Mouse (Mus musculus) monocyte, adult 2 months (primary cell): ENCODE data around the gene Smyd1.

Experiments used
- DNase-seq, 2 experiments: peaks; one replicate each; pipeline ENCODE4 v3.0.0; 2022; ENCODE audit warnings: low spot score in 2 of 2, low read depth in 1 of 2

The Smyd1 gene

GRCm38 (mm10) chr6:71212471-71212870 is 109.6 kb downstream of the Smyd1 start:
- DNase-seq: no peak

GRCm38 (mm10) chr6:71211917-71212316 is 110.1 kb downstream of the Smyd1 start:
- DNase-seq: no peak

- DNase-seq: no peak
Measured at GRCm38 (mm10) chr6:71208691-71209090, 113.3 kb downstream of the Smyd1 start.

- no peak for DNase-seq
Measured at GRCm38 (mm10) chr6:71204166-71204565, 117.9 kb downstream of the Smyd1 start.

GRCm38 (mm10) chr6:71203674-71204073 is 118.4 kb downstream of the Smyd1 start:
- DNase-seq: no peak

- DNase-seq: no peak
Measured at GRCm38 (mm10) chr6:71201925-71202324, 120.1 kb downstream of the Smyd1 start.

GRCm38 (mm10) chr6:71199612-71200011 is 122.4 kb downstream of the Smyd1 start, which contains the start of gene Fabp1:
Gene Fabp1 (plus strand): TSS chr6:71199827.
- no peak for DNase-seq

- no peak for DNase-seq
Measured at GRCm38 (mm10) chr6:71197636-71198535, 124.1 kb downstream of the Smyd1 start.

GRCm38 (mm10) chr6:71196107-71196506 is 125.9 kb downstream of the Smyd1 start:
- DNase-seq: no peak

- DNase-seq: no peak
Measured at GRCm38 (mm10) chr6:71193151-71193740, 128.8 kb downstream of the Smyd1 start.

GRCm38 (mm10) chr6:71190501-71190900 is 131.5 kb downstream of the Smyd1 start:
- DNase-seq: no peak

GRCm38 (mm10) chr6:71189578-71189977 is 132.5 kb downstream of the Smyd1 start:
- DNase-seq: no peak

- DNase-seq: no peak
Measured at GRCm38 (mm10) chr6:71184941-71185604, 137.0 kb downstream of the Smyd1 start.

- no peak for DNase-seq
Measured at GRCm38 (mm10) chr6:71180596-71180995, 141.4 kb downstream of the Smyd1 start.

GRCm38 (mm10) chr6:71172812-71173580 is 149.0 kb downstream of the Smyd1 start:
- no peak for DNase-seq

GRCm38 (mm10) chr6:71166551-71167169 is 155.4 kb downstream of the Smyd1 start:
- no peak for DNase-seq

- no peak for DNase-seq
Measured at GRCm38 (mm10) chr6:71164394-71164793, 157.6 kb downstream of the Smyd1 start.
